Mouse (Mus musculus): Measurements from ENCODE around the gene Agbl4.

DNA sequence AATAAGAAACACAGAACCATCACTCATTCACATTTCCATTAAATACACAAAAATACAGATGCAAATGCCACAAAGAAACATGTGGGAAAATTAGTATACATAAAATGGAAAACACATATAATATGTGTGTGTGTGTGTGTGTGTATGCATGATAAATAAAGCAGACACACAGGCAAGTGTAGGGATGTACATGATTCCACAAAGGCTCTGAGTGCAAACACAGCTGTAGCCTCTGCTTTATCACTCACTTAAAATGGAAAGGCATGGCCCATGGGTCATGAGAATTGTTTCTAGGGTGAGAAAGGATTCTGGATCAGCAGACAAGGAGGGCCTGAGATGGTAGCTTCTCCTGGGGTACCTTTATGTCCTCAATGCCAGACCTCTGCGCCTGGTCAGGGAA is 1182.8 kb downstream of the Agbl4 start:
- TF ChIP-seq CTCF (IDR thresholded peaks at IDR 0.05; ENCODE audit: control insufficient read depth, insufficient read depth, insufficient read length), result no peak
- TF ChIP-seq FOSL1 (IDR thresholded peaks at IDR 0.05; ENCODE audit: insufficient read depth, low read length, poor library complexity, severe bottlenecking), result no peak

Data from C2C12 (cell line).